Mouse (Mus musculus) fat pad, adult 2 months (tissue): ENCODE results near the gene Gm20388.

ENCODE experiments used
- DNase-seq: peaks from one replicate; pipeline ENCODE4 v3.0.0-alpha.2; 2011; ENCODE audit warnings: low read depth, low spot score; ENCODE audit errors: extremely low read depth

Gene Gm20388

GRCm38 (mm10) chr8:122644175-122644954 lies 2733.7 kb downstream of the Gm20388 start:
- DNase-seq, result no peak

GRCm38 (mm10) chr8:122646337-122646736 lies 2735.7 kb downstream of the Gm20388 start:
- DNase-seq, result no peak

DNA sequence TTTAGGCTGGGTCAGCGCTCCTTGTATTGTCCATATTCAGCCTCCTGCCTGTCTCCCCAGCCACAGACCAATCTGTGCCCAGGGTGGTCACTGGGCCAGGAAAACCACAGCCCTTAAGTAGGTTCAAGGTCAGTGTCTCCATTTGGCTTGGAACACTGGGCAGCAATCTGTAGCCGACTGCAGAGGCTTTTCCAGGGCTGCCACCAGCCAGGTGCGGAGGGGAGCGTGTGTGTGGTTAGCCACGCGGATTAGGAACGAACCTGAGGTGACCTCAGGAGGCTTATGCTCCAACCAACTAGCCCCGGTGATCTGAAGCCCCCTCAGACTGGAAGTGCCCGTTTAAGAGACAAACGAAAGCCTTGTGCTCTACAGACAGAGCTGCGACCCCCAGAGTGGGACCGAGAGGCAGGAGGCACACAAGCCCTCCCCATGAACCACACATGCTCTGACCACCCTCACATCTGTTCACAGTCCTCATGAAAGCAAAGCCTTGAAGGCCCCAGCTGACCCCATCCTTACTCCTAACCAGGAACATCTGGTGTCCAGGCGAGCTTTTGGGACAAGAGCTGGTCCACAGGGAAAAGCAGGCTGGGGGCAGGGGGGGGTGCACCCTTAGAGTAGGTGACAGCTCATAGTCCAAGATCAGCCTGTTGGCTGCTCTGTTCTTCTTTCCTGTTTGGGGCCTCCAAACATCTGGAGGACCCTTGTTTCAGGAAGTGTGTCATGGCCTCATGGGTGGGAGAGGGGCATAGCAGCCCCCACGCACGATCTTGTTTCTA lies 2737.7 kb downstream of the Gm20388 start:
- no peak for DNase-seq

DNA sequence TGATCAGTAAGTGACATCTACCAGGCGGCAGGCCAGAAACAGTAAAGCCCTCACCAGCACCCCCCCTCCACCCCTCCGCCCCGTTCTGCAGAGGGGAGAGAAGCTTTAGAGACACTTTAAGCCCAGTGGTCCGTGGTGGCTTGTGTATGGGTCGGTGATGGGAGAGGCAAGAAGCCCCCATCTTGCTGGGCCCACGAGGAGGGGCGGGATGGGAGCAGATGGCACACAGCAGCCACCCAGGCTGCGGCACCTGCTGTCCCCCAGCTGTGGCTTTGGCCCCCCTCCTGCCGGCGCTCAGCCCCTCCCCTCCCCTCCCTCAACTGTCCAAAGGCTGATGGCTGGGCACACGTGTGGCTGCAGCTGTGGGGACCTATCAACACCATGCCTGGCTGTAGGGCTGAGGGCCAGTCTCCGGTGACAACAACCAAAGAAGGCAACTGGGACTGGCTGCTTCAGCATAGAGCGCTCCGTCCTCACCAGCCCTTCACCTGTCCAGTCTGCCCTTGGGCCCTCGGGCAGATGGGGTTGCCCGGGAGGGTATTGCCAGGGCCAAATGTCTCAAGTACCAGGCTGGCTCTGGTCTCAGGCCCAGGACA lies 2740.8 kb downstream of the Gm20388 start:
- no peak for DNase-seq

GRCm38 (mm10) chr8:122652643-122653042 lies 2742.0 kb downstream of the Gm20388 start:
- no peak for DNase-seq

- no peak for DNase-seq
Measured at GRCm38 (mm10) chr8:122654768-122655167, 2744.1 kb downstream of the Gm20388 start.

- DNase-seq, result no peak
Measured at GRCm38 (mm10) chr8:122656056-122656999, 2745.7 kb downstream of the Gm20388 start.

DNA sequence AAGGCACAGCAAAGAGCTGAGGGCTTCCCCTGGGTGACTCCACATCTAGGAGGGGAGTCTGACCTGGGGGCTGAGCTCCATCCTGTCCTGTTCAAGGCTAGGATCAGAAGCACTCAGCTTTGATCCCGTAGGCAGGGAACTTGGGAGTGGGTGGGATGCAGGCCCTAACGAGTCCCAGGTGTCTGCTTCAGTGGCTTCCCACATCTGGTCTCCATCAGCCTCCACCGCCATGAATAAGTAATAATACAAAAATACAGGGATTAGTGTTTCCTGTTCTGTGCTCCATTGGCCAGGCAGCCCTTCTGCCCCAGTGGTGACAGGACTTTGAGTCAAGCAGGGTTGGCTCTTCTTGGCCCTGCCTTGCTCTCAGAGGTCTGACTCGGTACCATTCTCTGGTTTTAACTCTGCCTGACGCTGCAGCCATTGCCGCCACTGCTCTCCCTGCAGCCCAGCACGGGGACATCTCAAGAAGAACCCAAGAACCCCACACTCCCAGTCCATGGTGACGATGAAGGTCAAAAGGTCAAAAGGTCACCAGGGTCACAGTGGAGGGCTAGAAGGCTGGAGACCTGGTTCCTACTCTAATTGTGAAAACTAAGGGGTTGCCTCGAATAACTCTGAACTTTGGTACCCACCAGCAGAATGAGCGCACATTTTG lies 2747.6 kb downstream of the Gm20388 start:
- no peak for DNase-seq

GRCm38 (mm10) chr8:122658807-122659160 lies 2748.1 kb downstream of the Gm20388 start:
- DNase-seq, result no peak

GRCm38 (mm10) chr8:122660022-122660421 lies 2749.4 kb downstream of the Gm20388 start:
- DNase-seq, result no peak

- DNase-seq, result no peak
Measured at GRCm38 (mm10) chr8:122661138-122661537, 2750.5 kb downstream of the Gm20388 start.

DNA sequence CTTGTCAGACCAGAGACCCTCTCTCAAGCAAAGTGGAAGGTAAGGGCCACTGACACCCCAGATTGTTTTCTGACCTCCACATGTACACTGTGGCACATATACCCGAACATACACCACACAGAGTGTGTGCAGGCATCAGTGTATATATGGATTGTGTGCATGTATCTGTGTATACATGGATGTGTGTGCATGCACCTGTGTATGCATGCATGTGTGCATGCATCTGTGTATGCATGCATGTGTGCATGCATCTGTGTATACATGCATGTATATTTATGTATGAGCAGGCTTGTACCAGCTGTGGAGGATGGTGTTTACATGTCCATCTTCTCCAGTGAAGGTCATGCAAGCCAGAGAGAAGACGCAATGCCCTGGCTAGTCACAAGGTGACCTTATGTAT lies 2751.3 kb downstream of the Gm20388 start:
- no peak for DNase-seq

- no peak for DNase-seq
Measured at GRCm38 (mm10) chr8:122663106-122663505, 2752.5 kb downstream of the Gm20388 start.

- no peak for DNase-seq
Measured at GRCm38 (mm10) chr8:122663670-122664069, 2753.0 kb downstream of the Gm20388 start.

DNA sequence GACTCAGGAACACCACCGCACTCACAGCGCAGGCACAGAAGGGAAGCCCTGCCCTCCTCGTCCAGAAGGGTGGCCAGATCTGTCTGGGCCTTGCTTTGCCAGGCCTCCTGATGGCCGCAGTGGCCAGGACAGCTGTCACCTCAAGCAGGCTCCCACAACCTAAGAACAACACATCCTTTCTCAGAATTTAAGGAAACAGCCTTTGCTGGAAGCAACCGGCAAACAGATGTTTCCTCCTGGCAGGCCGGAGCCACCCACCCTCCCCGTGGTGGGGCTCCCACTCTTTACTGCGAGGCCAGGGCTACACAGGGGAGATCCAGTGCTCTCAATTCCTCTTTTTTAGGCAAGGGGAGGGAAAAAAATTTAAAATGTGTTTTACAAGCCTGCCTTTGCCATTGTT lies 2754.6 kb downstream of the Gm20388 start:
- DNase-seq, result no peak

DNA sequence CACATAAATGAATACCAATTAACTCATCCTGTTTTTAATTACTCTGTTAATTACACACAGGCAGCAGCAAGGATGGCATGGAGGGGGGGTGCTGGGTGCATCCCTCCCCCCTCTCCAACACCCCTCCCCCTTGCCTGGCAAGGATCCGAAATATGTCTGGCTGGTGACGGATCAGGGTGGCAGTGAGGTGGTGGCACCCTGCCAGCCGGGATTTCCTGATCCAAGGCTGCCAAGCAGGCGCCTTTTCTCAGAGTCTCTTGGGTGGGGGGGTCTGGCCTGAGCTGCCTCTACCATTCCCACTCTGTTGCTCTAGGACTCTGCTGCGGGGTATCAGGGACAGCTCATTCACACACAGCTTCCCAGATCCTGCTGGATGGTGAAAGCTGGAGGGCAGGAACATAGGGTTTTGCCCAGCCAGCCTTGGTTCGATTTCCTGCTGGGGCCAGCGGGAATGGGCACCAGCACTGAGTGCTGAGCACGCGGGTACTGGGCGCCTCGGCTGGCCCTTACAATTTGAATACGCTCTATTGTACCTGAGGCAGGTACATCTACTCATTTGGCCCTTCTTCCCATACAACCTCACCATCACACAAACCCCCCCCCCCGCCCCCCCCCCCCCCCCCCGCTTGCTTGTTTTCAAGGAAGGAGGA lies 2755.2 kb downstream of the Gm20388 start:
- DNase-seq, result no peak

DNA sequence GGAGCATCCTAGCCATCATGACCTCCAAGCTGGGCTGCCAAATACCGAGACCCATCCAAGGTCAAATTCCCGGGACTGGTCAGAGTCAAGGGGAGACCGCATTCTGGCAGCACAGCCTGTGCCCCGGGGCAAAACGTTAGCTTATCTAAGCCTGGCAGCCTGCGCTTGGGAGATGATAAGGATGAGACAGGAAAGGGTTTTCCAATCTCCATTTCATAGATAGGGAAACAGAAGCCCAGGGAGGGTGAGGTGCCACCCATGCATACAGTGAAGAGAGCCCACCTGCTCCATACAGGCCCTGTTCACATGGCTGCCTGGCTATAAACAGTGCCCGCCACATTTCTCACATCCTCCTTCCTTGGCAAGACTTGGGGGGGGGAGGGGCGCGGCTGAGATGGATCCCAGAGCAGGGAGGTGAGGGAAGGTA lies 2755.7 kb downstream of the Gm20388 start:
- DNase-seq, result no peak

GRCm38 (mm10) chr8:122666827-122667226 lies 2756.2 kb downstream of the Gm20388 start:
- DNase-seq, result no peak

DNA sequence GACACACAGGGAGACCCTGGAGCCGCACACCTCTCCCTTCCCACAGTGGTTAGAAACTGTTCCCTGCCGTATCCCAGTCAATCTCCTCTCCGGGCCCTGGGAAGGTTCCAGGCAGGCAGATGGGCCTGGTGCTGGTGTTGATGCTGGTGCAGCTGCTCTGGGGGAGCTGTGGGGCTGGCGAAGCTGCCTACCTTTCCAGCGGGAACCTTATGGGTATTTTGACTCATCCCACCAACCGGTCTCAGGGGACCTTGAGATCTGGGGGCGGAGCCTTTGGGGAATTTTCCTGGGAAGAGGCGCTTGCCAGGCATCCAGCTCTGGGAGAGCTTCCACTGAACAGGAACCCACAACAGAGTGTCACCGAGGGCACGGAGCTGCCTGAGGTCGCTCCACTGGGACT lies 2757.2 kb downstream of the Gm20388 start:
- DNase-seq, result no peak

DNA sequence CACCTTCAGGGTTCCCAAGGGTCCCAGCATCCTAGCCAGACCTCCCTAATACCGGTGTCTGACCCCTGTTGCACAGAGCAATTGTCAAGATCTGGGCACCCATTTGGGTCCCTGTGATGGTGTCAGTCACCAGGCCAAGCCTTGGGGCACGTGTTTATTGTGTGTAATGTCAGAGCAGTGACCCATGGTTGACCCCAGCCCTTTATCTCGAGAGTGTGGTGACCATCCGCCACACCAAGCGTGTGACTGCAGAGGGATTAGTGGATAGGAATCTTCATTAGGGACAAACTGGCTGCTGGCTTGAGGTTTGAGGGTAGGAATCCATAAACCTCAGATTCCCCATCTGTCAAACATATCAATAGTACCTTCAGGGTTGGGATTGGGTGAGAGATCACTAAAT lies 2758.7 kb downstream of the Gm20388 start:
- DNase-seq, result no peak
